Mouse (Mus musculus) embryo, embryonic 9.5 days (tissue): Measurements from ENCODE around the gene Olfr1174-ps.

Experiments
- DNase-seq: peaks from one replicate; pipeline ENCODE4 v3.0.0-alpha.2; 2017; ENCODE audit errors: extremely low spot score

Gene Olfr1174-ps

DNA sequence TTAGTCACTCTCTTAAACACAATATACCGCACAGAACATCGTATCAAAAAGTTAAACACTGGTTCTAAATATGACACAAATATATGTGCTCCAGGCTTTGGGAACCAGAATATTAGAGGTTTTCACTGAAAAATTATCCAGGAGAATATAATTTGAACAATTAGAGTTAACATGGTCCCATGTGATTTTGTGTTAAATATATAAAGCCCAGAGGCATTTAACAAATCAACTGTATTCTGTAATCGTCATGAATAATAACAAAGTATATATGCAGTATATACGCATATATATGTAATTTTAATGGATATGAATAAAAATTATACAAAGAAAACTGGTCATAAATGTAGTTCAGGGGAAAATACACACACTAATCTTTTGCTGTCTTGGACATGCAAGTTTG is at the start of gene Olfr1174-ps:
Olfr1174-ps (minus strand) TSS at position 101 of the 400 bp plus-strand sequence.
- no peak for DNase-seq

DNA sequence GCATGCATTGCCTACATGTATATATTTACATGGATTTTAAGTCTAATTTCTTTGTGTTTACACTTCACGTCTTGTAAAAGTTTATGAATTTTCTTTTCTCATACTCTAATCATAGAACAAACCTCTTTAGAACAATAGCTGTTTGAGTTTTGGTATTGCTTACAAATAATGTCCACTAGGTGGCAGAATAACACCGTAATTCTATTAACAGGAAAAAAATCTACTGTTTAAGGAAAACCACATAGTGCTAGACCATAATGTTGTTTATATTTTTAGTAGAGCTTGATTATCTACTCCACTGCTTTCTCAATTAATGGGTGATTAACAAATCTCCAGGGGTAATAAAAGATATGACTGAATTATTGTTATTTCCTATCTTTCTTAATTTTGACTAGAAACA is 41.4 kb upstream of the Olfr1174-ps start:
- DNase-seq, result peak; percentile 9

DNA sequence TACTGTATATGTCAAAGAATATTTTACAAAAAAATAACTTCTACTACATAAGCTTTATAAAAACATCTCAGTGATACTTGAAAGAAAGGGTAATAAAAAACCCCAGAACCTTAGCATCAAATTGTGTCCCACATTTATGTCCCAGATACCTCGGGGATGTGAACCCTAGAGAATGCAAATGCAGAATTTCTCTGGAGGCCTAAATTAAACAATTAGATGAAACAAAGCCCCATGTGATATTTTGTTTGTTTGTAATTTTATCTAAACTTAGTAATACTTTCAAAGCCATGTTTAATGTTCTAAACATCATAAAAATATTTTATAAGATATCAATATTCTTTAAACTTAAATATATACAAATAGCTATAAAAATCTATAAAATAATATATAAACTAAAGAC is 31.5 kb upstream of the Olfr1174-ps start, which contains the start of gene Olfr1177-ps:
Olfr1177-ps (minus strand) TSS at position 101 of the 400 bp plus-strand sequence.
- no peak for DNase-seq

DNA sequence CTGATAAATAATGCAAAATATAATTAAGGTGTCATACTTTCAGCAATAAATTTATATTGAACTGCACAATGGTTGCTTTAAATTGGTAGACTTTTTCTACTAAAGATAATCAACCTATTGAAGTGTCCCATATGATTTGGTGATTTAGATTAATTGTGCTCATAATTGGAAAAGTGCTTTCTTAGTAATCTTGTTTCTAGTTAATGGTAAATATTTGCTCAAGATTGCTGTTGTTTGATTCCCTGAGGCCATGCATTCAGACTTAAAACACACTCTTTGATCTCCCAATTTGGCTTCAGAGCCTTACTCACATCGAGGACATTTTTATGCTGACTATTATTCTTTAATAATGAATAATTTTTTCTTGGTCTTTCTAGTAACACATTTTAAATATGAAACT is 21.5 kb upstream of the Olfr1174-ps start, which contains the start of gene Olfr1176:
Olfr1176 (plus strand) TSS at position 301 of the 400 bp plus-strand sequence.
- DNase-seq, result no peak

DNA sequence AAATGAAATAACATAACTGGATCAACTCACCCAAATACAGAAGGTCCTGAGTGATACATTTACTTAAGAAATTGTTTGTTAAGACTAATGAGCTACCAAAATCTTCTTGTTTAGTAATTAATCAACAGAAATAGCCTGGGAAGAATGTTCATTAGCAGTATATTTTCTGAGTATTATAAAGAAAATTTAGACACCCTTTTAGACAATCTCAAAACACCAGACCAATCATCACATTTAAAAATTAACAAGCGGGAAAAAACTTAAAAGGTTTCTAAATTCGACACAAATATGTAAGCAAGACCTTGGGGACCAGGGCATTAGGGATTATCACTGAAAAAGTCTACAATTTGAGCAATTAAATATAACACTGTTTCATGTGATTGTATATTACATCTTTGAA is 12.2 kb upstream of the Olfr1174-ps start, which contains the start of gene Olfr1175-ps:
Olfr1175-ps (minus strand) TSS at position 101 of the 400 bp plus-strand sequence.
- DNase-seq, result no peak

DNA sequence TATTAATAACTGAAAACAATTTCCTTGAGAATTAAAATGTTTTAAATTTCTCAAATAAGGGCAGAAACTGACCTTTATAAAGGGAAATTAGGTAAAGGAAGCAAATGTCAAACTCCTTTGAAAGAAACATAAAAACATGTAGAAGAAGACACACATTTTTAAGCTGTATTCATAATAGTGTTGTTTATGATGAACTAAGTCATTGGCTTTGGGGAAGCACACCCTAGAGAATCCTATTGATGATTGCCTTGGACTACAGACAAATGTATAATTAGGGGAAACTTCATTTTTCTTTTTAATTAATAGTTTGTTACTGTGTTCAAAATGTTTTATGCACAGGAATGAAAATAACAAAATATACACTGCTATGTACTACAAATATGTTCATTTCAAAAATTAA is 35.2 kb downstream of the Olfr1174-ps start, which contains the start of gene Olfr1173:
Olfr1173 (minus strand) TSS at position 101 of the 400 bp plus-strand sequence.
- no peak for DNase-seq
